11 mouse cellular contexts compared by ENCODE assay signal in genomic region chr8:84585311-84585710, GRCm38 (mm10).
DNase-seq lines count a peak whose midpoint lies in the region; ATAC-seq and TF ChIP-seq lines count a peak whose summit lies in the region.
"Had no signal": no experiment of that assay in that cellular context is flagged by ENCODE, and none has a peak within 500 bp of the region (broad histone marks: within the 10 kb centered on the region; RNA-seq: fewer than 3 reads in every experiment).

No protein-coding gene starts in this region.

- H3K4me1 ChIP-seq in kidney, adult 2 months (ENCODE audit: control insufficient read depth, insufficient read depth, low read length): no peaks in the 10 kb centered on the region
- no peaks in the 10 kb centered on the region for H3K4me1 ChIP-seq in kidney, embryonic 15.5 days
- H3K4me1 ChIP-seq in MEL (ENCODE audit: control insufficient read depth in 1 of 2, insufficient read depth in 2 of 2, low read length in 2 of 2): peaks cover 3 to 13% of the 10 kb centered on the region in 2 experiments
- H3K4me1 ChIP-seq: hindbrain, embryonic 10.5 days had no signal

- TF ChIP-seq RAD21 in MEL (IDR thresholded peaks at IDR 0.05; ENCODE audit: low read depth, low read length): peak; percentile 6

- TF ChIP-seq CTCF in kidney, adult 2 months (conservative IDR thresholded peaks at IDR 0.05; ENCODE audit: insufficient read depth, insufficient read length, low read depth, low read length): 0 out of 2 replicates have a peak, but pooled peaks have one; percentile 18
- TF ChIP-seq CTCF in MEL (IDR thresholded peaks at IDR 0.05 in 2 of 3, conservative IDR thresholded peaks at IDR 0.05 in 1 of 3; ENCODE audit: control insufficient read depth in 1 of 3, insufficient read depth in 1 of 3, low read depth in 2 of 3, low read length in 3 of 3, poor library complexity in 1 of 3, severe bottlenecking in 1 of 3): peak; percentile 35 to 59 (median 55); a peak in 5 of 6 replicates

- no peak for TF ChIP-seq EP300 in MEL (IDR thresholded peaks at IDR 0.05; ENCODE audit: low read depth in 1 of 2, low read length in 2 of 2)

- no peaks in the 10 kb centered on the region for H3K9me3 ChIP-seq in kidney, embryonic 15.5 days (replicated peaks)
- no peaks in the 10 kb centered on the region for H3K9me3 ChIP-seq in MEL (replicated peaks; ENCODE audit: insufficient read depth, low read length)
- H3K9me3 ChIP-seq: hindbrain, embryonic 10.5 days had no signal

- no peak overlapping the region for H3K27ac ChIP-seq in kidney, adult 2 months (ENCODE audit: insufficient read depth, low read depth, low read length)
- no peak overlapping the region for H3K27ac ChIP-seq in kidney, embryonic 15.5 days
- H3K27ac ChIP-seq in MEL (ENCODE audit: control insufficient read depth, low read depth, low read length): no peak overlapping the region
- H3K27ac ChIP-seq: hindbrain, embryonic 10.5 days had no signal

- no peaks in the 10 kb centered on the region for H3K27me3 ChIP-seq in kidney, adult 2 months (replicated peaks; ENCODE audit: control insufficient read depth, insufficient read depth, low read length)
- H3K27me3 ChIP-seq in kidney, embryonic 15.5 days: no peaks in the 10 kb centered on the region
- H3K27me3 ChIP-seq in MEL (ENCODE audit: control insufficient read depth in 1 of 2, insufficient read depth in 2 of 2, low read length in 2 of 2): no peaks in the 10 kb centered on the region

- H3K79me2 ChIP-seq in MEL (ENCODE audit: control insufficient read depth, insufficient read depth, low read length, poor library complexity): no peaks in the 10 kb centered on the region

- DNase-seq in kidney, adult 2 months: no peak
- peak; percentile 22 for DNase-seq in retina, embryonic 14.5 days (ENCODE audit: low spot score)
- no peak for DNase-seq in retina, postnatal 1 day
- peak; percentile 45 for DNase-seq in MEL (ENCODE audit: low read depth, low spot score)
- no peak for DNase-seq in frontal cortex, postnatal 36 days (ENCODE audit: low spot score in 2 of 2)
- no peak for DNase-seq in frontal cortex, postnatal 10 days (ENCODE audit: low spot score in 2 of 2)
- DNase-seq: heart, adult 11 months; lung, adult 18-20 months had no signal

- ATAC-seq in kidney, embryonic 15.5 days (replicated peaks; ENCODE audit: low FRiP score): no peak
- ATAC-seq in megakaryocyte progenitor cell, adult 5-6 weeks (replicated peaks; ENCODE audit: poor library complexity): peak; percentile 53; the same call in 1 of the 2 replicates

- no peak overlapping the region for H3K4me2 ChIP-seq in kidney, embryonic 15.5 days

- H3K36me3 ChIP-seq in kidney, adult 2 months (ENCODE audit: control insufficient read depth, insufficient read depth, low read length): no peaks in the 10 kb centered on the region
- H3K36me3 ChIP-seq in kidney, embryonic 15.5 days: no peaks in the 10 kb centered on the region
- peaks cover 0 to 4% of the 10 kb centered on the region in 2 experiments; a peak in 1 of 4 replicates for H3K36me3 ChIP-seq in MEL (ENCODE audit: control insufficient read depth in 1 of 2, insufficient read depth in 2 of 2, low read length in 2 of 2)

- WGBS in kidney, adult 2 months: 68% methylated on average over 1 of the region's 1 CpGs
- 41% methylated on average over 1 of the region's 1 CpGs for WGBS in kidney, embryonic 15.5 days

- TF ChIP-seq POLR2A in kidney, adult 2 months (IDR thresholded peaks at IDR 0.05; ENCODE audit: low read depth, low read length): no peak
- TF ChIP-seq POLR2A in MEL (IDR thresholded peaks at IDR 0.05; ENCODE audit: control insufficient read depth in 1 of 2, insufficient read depth in 1 of 2, low read depth in 1 of 2, low read length in 2 of 2, poor library complexity in 1 of 2): no peak

- H3K4me3 ChIP-seq in kidney, adult 2 months (ENCODE audit: insufficient read depth, low read depth, low read length): no peak overlapping the region
- no peak overlapping the region for H3K4me3 ChIP-seq in kidney, embryonic 15.5 days (replicated peaks)
- H3K4me3 ChIP-seq in MEL (ENCODE audit: control insufficient read depth in 1 of 2, insufficient read depth in 1 of 2, low read depth in 2 of 2, low read length in 2 of 2): no peak overlapping the region
- H3K4me3 ChIP-seq: hindbrain, embryonic 10.5 days had no signal

- no peak overlapping the region for H3K9ac ChIP-seq in kidney, embryonic 15.5 days
- no peak overlapping the region for H3K9ac ChIP-seq in MEL (ENCODE audit: control insufficient read depth, low read depth, low read length, poor library complexity, severe bottlenecking)

TF ChIP-seq in MEL, 35 proteins besides CTCF, POLR2A, EP300 and RAD21:
- TF ChIP-seq SMC3 (IDR thresholded peaks at IDR 0.05; ENCODE audit: low read depth, low read length): peak; percentile 56
- TF ChIP-seq POLR2AphosphoS5 (IDR thresholded peaks at IDR 0.05; ENCODE audit: borderline replicate concordance, low read depth, low read length): no peak

Comparison
In these comparisons a context has a peak if more than half of its experiments do, and no peak if none do; other contexts are left out.
1. DNase-seq: peak in retina, embryonic 14.5 days (single experiment) and MEL (single experiment); none in kidney, adult 2 months (single experiment), retina, postnatal 1 day (single experiment), frontal cortex, postnatal 36 days (0 of 2) and frontal cortex, postnatal 10 days (0 of 2).